Mouse (Mus musculus) ES-Bruce4 (cell line): ENCODE data around the gene Cacna1b. TPM values are rescaled to one million over a fixed set of nuclear protein-coding genes. Genes with fewer than 3 reads are reported as not detected.

Experiments
- H3K27ac ChIP-seq: 2 replicates; pipeline ENCODE4 v1.5.1; 2012; ENCODE audit warnings: low read length, inconsistent platforms; ENCODE audit not compliant: insufficient read depth
- H3K27me3 ChIP-seq: 2 replicates; pipeline ENCODE4 v1.6.1; 2012; ENCODE audit warnings: mild to moderate bottlenecking, low read length, inconsistent platforms; ENCODE audit not compliant: control insufficient read depth, poor library complexity, insufficient read depth, severe bottlenecking
- H3K36me3 ChIP-seq: 2 replicates; pipeline ENCODE4 v1.6.1; 2012; ENCODE audit warnings: inconsistent platforms, mild to moderate bottlenecking, low read length, moderate library complexity; ENCODE audit not compliant: control insufficient read depth, poor library complexity, insufficient read depth, severe bottlenecking
- H3K4me1 ChIP-seq: one replicate; pipeline ENCODE4 v1.8.1; 2011; ENCODE audit warnings: low read length; ENCODE audit not compliant: control insufficient read depth, insufficient read depth
- H3K4me3 ChIP-seq: 2 replicates; pipeline ENCODE4 v1.5.1; 2011; ENCODE audit warnings: low read depth, mild to moderate bottlenecking, low read length
- H3K9ac ChIP-seq: 2 replicates; pipeline ENCODE4 v1.6.1; 2012; ENCODE audit warnings: low read depth, mild to moderate bottlenecking, inconsistent platforms; ENCODE audit not compliant: poor library complexity, severe bottlenecking
- H3K9me3 ChIP-seq: replicated peaks from 2 replicates; pipeline ENCODE4 v1.6.1; 2012; ENCODE audit warnings: mild to moderate bottlenecking, low read length, inconsistent platforms; ENCODE audit not compliant: control insufficient read depth, poor library complexity, insufficient read depth, severe bottlenecking
- CTCF ChIP-seq: IDR thresholded peaks from one replicate; pipeline ENCODE4 v1.8.1; 2011; ENCODE audit warnings: low read depth, low read length
- EP300 ChIP-seq: IDR thresholded peaks from 2 replicates; pipeline ENCODE4 v1.6.1; 2011; ENCODE audit warnings: low read depth, low read length; ENCODE audit not compliant: insufficient read depth
- POLR2A ChIP-seq: IDR thresholded peaks from one replicate; pipeline ENCODE4 v1.8.1; 2011; ENCODE audit warnings: low read length; ENCODE audit not compliant: insufficient read depth
- polyA plus RNA-seq: library from polyadenylated mRNA; stranded (reverse); fragments of >200 nt; gene quantifications from 2 replicates; pipeline ENCODE4 v1.2.4, GENCODE M21; 2011; ENCODE audit warnings: low read depth; ENCODE audit not compliant: missing spikeins, insufficient read depth, insufficient read length

The Cacna1b gene
- 8.9 and 10.6 TPM in 2 replicates for polyA plus RNA-seq

DNA sequence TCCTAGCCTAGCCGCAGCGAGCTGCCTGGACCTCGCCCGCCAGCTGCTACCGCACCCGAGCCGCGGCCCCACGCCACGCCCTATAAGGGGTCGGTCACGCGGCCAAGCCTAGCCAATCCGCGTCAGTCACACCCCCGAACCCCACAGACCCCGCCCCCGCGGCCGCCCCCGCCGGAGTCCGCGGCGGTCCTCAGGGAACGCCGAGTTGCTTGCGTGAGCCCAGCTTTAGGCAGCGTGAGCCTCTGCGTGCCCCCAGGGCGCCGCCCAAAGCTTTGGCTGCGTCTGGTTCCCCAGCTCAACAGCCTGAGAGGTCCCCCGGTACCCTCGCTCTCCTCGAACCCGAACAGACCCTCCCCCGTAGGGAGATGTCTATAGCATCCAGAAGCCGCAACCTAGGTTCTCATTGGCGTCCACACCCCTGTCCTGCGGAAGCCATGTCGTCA lies at the start of gene Cacna1b:
Gene Cacna1b (minus strand): TSS at position 38 of the 443 bp plus-strand sequence.
- H3K4me1 ChIP-seq: no peaks in the 10 kb centered on the region
- H3K27ac ChIP-seq: no peak within 1 kb of the TSS
- H3K36me3 ChIP-seq: no peaks in the 10 kb centered on the region

DNA sequence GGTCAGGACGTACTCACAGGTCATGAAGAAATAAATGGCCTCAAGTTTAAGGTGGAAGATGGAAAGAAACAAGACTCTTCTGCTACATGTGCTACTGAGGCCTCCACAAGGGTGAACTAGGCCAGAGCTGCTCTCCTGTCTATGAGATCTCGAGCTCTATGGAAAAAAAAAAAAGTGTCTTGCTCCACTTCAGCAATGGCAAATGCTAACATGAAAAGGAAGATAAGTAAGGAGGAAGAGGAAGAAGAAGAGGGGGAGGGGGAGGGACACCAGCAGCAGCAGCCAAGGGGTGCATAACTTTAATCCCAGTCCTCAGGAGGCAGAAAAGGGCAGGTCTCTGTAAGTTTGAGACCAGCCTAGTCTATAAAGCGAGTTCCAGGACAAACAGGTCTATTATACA lies 46.8 kb upstream of the Cacna1b start:
- TF ChIP-seq CTCF (no peak), POLR2A (no peak), EP300 (no peak)
- no peaks in the 10 kb centered on the region for H3K9me3 ChIP-seq
- peaks cover 16% of the 10 kb centered on the region for H3K36me3 ChIP-seq
- no peaks in the 10 kb centered on the region for H3K4me1 ChIP-seq
- H3K4me3 ChIP-seq: no peak overlapping the region
- H3K27ac ChIP-seq: no peak overlapping the region
- H3K27me3 ChIP-seq: no peaks in the 10 kb centered on the region
- no peak overlapping the region for H3K9ac ChIP-seq

More for the DNA sequence above, at the start of gene Cacna1b:
- Histone ChIP-seq H3K9me3 (no peaks in the 10 kb centered on the region), H3K4me3 (peak within 1 kb of the TSS; percentile 56), H3K27me3 (peaks cover 7% of the 10 kb centered on the region; the same call in 1 of the 2 replicates), H3K9ac (peak within 1 kb of the TSS; percentile 66)
- TF ChIP-seq EP300 (no peak), CTCF (no peak), POLR2A (no peak)

DNA sequence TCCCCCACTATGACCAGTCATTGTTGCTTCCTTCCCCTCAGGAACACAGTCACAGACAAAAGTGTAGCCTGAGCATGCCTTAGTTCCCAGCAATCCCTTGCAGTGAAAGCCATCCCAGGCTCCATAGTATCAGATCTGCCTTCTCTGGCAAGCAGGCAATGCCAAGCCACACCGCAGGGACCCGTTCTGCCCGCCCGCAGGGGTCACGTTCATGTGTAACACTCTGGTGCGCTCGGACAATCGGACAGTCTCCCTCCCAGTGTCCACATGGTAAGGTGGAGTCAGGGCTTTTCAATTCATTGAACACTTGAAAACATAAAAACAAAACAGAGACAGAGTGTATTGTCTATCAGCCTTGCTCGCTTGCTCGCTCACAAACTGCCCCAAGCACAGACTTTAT lies 44.7 kb upstream of the Cacna1b start:
- no peaks in the 10 kb centered on the region for H3K27me3 ChIP-seq
- no peak overlapping the region for H3K27ac ChIP-seq
- H3K36me3 ChIP-seq: peaks cover 13% of the 10 kb centered on the region
- H3K4me3 ChIP-seq: no peak overlapping the region
- no peaks in the 10 kb centered on the region for H3K9me3 ChIP-seq
- no peaks in the 10 kb centered on the region for H3K4me1 ChIP-seq
- H3K9ac ChIP-seq: no peak overlapping the region
- TF ChIP-seq CTCF: no peak
- no peak for TF ChIP-seq EP300
- TF ChIP-seq POLR2A: no peak

DNA sequence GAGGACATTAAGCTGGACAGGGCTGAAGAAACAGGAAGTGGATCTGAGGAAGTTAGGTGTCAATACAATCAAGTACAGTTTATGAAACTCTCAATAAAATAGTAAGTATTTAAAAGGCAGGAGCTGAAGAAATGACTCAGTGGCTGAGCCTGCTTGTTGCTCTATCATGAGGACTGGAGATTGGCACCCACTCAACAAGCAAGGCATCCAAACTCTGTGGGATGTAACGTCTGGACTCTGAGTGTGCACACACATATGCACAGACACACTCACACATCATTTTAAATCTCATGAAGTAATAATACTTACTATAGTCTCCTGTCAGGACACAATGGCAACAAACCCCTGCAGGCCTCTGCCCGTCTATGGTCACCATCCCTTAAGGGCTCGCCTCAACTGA lies 44.1 kb upstream of the Cacna1b start:
- TF ChIP-seq EP300: no peak
- peaks cover 17% of the 10 kb centered on the region for H3K36me3 ChIP-seq

DNA sequence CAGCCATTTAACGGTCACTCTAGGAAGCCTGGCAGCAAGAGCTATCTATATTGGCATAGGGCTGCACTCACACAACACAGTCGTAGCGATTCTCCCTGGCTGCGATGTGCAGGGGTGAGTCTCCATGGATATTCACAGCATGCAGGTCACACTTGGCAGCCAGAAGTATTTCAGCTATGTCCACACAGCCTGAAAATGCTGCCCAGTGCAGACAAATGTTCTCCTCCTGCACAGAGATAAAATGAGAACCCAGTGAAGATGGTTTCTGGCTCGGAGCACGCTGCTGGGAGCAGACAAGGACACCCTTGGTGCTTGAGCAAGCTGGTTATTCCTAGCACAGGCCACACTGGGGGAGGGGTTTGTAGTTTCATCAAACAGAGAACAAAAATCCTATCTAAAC lies 43.2 kb upstream of the Cacna1b start:
- H3K36me3 ChIP-seq: peaks cover 26% of the 10 kb centered on the region
- H3K9me3 ChIP-seq: no peaks in the 10 kb centered on the region
- TF ChIP-seq POLR2A: no peak
- no peak for TF ChIP-seq CTCF
- TF ChIP-seq EP300: no peak
- no peak overlapping the region for H3K9ac ChIP-seq
- H3K4me3 ChIP-seq: no peak overlapping the region
- no peaks in the 10 kb centered on the region for H3K4me1 ChIP-seq
- no peaks in the 10 kb centered on the region for H3K27me3 ChIP-seq
- H3K27ac ChIP-seq: no peak overlapping the region

More for the DNA sequence above, 44.1 kb upstream of the Cacna1b start:
- no peak overlapping the region for H3K4me3 ChIP-seq
- no peak overlapping the region for H3K9ac ChIP-seq
- no peaks in the 10 kb centered on the region for H3K27me3 ChIP-seq
- no peaks in the 10 kb centered on the region for H3K4me1 ChIP-seq
- no peaks in the 10 kb centered on the region for H3K9me3 ChIP-seq
- H3K27ac ChIP-seq: no peak overlapping the region

DNA sequence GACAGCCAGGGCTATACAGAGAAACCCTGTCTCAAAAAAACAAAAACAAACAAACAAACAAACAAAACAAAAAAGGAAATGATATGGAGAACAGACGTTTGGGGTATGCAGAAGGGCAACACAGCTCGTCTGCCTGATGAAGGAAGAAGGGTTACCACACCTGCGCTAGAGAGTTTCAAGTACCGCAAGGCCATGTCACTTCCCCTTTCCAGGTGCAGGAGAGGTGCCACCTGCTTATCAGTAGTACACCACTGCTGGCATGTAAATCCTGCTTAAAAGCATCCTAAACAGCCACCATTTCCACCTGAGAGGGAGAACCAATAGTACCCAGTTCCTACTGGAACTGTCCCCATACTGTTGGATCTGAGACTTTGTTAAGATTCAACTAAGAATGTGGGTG lies 42.7 kb upstream of the Cacna1b start:
- H3K36me3 ChIP-seq: peaks cover 28% of the 10 kb centered on the region
- H3K9ac ChIP-seq: no peak overlapping the region
- no peak overlapping the region for H3K4me3 ChIP-seq
- H3K27ac ChIP-seq: no peak overlapping the region
- H3K9me3 ChIP-seq: no peaks in the 10 kb centered on the region
- TF ChIP-seq POLR2A (no peak), CTCF (no peak), EP300 (no peak)
- no peaks in the 10 kb centered on the region for H3K27me3 ChIP-seq
- no peaks in the 10 kb centered on the region for H3K4me1 ChIP-seq
